Mouse (Mus musculus): ENCODE data around the gene Smcr8. TPM values are rescaled to one million over a fixed set of nuclear protein-coding genes. Genes with fewer than 3 reads are reported as not detected.

Gene Smcr8
- 10 to 100 TPM; 94.3 to 96.8 TPM for total RNA-seq (2023)

DNA sequence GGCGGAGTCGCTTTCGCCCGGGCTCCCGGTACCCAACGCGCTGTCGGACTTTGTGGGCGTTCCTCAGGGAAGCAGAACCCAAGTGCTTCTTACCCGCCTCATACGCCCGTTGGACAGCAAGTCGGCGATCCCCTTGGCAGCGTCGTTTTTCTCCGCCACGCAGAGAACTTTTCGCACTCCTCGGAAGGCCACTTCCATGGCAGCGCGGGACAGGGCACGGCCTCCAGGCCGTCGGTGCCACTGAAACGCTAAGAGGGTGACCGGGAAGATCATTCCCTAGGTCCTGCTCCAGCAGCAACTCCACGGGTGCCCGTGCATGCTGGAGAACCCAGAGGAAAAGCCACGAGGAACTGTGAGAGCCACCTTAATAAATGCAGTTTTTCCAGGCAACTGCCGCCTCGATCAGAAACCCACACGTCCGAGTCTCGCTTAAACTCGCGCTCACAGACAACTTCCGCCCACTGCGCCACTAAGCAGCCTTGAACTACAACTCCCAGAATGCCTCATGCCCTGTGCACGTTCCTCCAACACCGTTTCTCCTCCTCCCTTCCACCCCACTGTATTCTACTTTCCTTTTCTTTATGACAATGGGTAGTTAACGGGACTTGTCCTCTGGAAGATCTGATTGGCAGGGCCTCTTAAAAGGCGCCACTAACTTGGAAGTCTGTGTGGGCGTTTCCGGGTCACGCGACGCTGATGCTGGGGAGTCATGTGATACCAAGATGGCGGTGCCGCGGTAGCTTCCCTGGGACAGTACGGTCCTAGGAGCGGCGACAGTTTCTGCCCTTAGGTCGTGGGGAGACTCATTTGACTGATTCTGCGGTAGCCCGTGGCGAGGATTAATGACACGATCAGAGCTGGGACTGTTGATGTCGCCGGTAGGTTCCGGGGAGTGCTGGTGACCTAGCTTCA lies at the start of gene Smcr8, which contains the start of gene Top3a:
Gene Smcr8, plus strand, starts transcription at position 696 of the 912 bp plus-strand sequence.
Gene Top3a, minus strand, starts transcription at position 537 of the 912 bp plus-strand sequence.

DNA sequence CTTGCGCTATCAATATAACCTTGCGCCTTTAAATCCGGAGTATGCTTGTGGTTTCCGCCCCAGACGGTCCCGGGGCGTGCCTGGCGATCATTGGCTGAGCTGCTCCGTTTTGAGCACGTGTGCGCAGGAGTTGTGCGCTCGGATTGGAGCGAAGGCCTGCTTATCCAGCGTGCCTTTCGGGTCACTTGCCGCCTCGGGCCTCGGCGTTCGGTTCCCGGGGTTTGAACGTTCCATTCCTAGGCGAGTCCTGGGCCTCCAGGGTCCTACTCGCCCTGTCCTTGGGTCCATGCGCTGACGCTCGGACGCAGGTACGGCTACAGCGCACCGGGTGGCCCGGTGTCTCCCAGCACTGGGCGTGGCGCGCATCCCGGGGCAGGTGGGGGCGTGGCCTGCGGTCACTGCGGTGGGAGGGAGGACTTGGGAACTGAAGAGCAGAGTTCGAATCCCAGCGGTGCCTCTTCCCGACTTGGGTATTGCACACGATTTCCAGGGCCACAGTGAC lies 49.0 kb upstream of the Smcr8 start, which contains the start of gene Mief2:
Gene Mief2, plus strand, starts transcription at position 139 of the 502 bp plus-strand sequence.

DNA sequence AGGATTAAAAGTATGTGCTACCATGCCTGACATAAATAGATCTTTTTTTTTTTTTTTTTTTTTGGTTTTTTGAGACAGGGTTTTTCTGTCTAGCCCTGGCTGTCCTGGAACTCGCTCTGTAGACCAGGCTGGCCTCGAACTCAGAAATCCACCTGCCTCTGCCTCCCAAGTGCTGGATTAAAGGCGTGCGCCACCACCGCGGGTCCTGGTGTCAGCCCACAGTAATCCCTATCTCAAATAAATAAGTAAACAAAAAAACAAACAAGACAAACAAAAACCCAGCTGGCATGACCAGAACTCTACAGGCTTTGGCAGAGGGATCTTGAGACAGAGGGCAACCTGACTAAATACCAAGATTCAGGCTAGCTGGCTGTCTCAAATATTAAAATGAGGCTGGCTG lies 34.3 kb downstream of the Smcr8 start, which contains the start of gene Shmt1:
Gene Shmt1, minus strand, starts transcription at position 101 of the 400 bp plus-strand sequence.

DNA sequence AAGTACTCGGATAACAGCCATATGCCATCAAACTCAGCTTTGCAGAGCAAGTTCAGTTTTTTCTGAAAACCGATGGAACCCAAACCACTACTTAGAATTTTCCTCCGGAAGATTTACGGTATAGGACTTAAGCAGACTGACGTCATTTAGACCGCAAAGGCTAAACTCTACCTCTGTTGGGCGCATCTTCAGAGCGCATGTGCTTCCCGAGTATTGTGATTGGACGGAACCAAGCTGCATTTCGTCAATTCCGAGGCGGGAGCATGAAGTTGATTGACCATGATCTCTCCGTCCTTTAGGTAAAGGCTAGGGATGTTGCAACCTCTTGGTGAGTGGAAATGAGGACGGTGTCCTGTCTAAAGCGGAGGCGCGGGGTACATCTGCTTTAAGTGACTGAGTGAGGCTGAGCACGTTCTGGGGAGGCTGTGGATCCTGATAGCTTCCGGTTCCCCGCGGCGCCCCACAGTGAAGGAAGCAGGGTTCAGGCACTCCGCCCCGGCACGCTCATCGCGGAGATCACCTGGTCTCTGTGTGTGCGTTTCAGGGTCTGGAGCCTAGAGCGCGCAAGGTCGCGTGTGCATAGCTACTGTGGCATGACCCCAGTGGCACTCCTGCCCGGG lies 53.2 kb downstream of the Smcr8 start, which contains the start of gene Dhrs7b:
Gene Dhrs7b, plus strand, starts transcription at position 199 of the 620 bp plus-strand sequence.

Other genes with a start within 250 kb of the Smcr8 start
- gene Alkbh5, start 241.1 kb upstream of the Smcr8 start, total RNA-seq (2023), result 10 to 100 TPM; 66.8 to 76.7 TPM
- 10 to 100 TPM; 32.8 to 38.4 TPM for gene Llgl1, start 77.8 kb upstream of the Smcr8 start, total RNA-seq (2023)
- gene Flii, start 50.3 kb upstream of the Smcr8 start, total RNA-seq (2023), result 100 to 1,000 TPM; 220 to 235 TPM
- gene Mief2, start 49.1 kb upstream of the Smcr8 start, total RNA-seq (2023), result 1 to 10 TPM; 7.4 to 9.9 TPM
- gene Top3a, start 159 bp upstream of the Smcr8 start, total RNA-seq (2023), result 10 to 100 TPM; 24.8 to 32.8 TPM
- 1 to 10 TPM; 5.1 to 9.1 TPM for gene Shmt1, start 34.2 kb downstream of the Smcr8 start, total RNA-seq (2023)
- 10 to 100 TPM; 13.4 to 17.6 TPM for gene Dhrs7b, start 53.1 kb downstream of the Smcr8 start, total RNA-seq (2023)
- 10 to 100 TPM; 22.7 to 23.6 TPM for gene Tmem11, start 101.7 kb downstream of the Smcr8 start, total RNA-seq (2023)
- gene Natd1, start 137.2 kb downstream of the Smcr8 start, total RNA-seq (2023), result 10 to 100 TPM; 22.6 to 25.7 TPM
- 10 to 100 TPM; 32.4 to 38.2 TPM for gene Map2k3, start 154.5 kb downstream of the Smcr8 start, total RNA-seq (2023)
- gene Kcnj12, start 245.0 kb downstream of the Smcr8 start, total RNA-seq (2023), result not detected

All from B cell, adult 67 days (primary cell).